Mouse (Mus musculus): ENCODE measurements around the gene Hpse2. TPM values are rescaled to one million over a fixed set of nuclear protein-coding genes. Genes with fewer than 3 reads are reported as not detected.

Gene Hpse2
- polyA plus RNA-seq, 1 experiment: not detected

DNA sequence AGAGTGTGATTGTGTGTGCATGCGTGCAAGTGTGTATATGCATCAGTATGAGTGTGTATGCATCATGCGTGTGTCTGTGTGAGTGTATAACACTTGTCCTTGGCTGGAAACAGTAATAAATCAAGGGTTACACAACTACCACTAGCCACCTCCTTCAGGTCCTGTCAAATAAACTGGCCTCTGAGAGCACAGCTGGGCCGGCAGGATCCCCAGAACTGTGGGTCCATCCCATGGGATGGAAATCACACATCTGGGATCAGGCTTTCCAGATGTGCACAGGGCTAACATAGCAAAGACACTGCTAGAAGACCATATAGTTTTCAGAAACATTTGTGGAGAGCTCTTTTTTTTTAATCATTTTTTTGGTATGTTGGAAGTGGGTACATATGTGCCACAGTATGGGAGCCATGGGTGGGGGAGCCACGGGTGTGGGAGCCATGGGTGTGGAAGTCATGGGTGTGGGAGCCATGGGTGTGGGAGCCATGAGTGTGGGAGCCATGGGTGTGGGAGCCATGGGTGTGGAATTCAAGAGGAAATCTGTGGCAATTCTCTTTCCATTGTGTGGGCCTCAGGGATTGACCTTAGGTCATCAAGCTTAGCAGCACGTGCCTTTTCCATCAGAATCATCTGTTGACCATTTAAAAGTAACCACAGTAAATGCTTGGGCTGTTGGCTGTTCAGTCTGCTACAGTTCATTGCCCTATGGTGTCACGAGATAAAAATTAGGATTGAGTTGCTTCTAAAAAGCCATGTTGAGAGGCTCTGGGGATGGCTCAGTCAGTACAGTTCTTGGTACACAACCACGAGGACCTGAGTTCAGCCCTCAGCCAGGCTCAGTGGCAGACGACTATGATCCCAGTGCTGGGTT lies 518.3 kb downstream of the Hpse2 start:
- no peak overlapping the region for H3K27ac ChIP-seq (replicated peaks; ENCODE audit: low read depth, low read length)
- H3K4me3 ChIP-seq (ENCODE audit: insufficient read depth, low read depth, low read length): no peak overlapping the region
- no peaks in the 10 kb centered on the region for H3K4me1 ChIP-seq (ENCODE audit: control insufficient read depth, insufficient read depth, insufficient read length, low read length)

DNA sequence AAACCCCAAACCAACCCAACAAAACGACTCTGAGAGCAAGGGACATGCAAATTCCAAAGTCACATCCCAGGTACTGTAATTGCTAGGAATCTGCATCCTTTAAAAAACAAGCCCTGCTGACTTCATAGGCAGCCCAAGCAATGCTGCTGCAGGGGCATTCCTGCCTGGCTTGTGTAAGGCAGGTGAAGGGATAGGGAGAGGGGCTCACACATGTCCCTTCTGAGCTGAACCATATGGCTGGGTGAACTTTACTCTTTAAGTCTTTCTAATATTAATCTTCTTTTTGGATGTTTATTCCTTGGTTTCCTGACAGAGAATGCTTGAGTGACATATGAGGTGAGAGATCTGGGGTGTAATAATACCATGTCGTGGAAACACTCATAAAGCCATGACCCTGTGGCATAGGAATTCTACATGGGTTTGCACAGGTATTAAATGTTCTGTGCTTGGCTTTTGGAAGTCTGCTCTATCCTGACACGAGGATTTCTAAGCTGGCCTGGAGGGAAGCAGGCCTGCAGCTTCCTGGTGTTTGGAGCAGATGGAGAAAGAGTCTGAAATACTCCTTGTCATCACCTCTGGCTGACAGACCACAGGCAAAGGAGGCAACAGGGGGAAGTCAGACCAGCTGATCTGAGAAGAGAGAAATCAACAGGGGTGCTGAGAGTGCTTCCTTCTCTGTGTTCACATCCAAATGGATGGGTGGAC lies 519.0 kb downstream of the Hpse2 start:
- H3K4me3 ChIP-seq (ENCODE audit: insufficient read depth, low read depth, low read length): no peak overlapping the region
- H3K27ac ChIP-seq (replicated peaks; ENCODE audit: low read depth, low read length): no peak overlapping the region
- H3K4me1 ChIP-seq (ENCODE audit: control insufficient read depth, insufficient read depth, insufficient read length, low read length): no peaks in the 10 kb centered on the region

DNA sequence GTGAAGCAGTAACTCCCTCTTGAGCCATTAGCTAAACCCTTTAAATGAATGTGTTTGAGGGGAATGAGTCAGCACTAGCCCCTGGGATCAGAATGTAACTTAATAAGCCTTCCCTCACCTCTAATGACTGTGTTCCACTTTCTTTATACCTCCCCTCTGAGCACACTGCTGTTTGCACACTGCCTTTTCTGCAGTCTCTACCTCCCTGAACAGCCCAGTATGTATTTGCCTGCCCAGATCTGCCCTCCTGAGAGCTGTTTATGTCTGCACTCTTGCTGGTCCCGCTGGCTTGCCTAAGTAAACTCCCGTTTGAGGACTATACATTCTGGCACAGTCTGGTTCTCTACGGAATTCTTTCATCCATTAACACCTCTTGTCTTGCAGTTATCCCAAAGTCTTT lies 525.1 kb downstream of the Hpse2 start:
- H3K27ac ChIP-seq (replicated peaks; ENCODE audit: low read depth, low read length): no peak overlapping the region

DNA sequence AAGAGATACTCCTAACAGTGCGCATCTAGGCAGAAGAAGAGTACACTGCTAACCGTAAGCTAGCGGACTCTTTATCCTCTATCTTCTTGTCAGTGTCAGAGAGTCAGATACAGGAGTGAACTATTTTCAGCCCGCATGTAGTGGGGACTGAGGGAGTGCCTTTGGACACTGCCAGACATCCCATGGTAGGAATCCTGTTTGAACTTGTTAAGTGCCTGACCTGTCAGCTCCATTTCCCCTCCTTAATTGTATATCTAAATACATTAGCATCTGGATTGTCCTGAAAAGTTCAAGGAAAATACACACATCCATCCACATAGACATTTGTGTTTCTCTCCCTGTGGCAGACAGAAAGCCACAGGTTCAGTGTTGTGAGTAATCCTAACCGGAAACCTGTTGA lies 531.1 kb downstream of the Hpse2 start:
- Histone ChIP-seq H3K4me1 (ENCODE audit: control insufficient read depth, insufficient read depth, insufficient read length, low read length) (no peaks in the 10 kb centered on the region), H3K4me3 (ENCODE audit: insufficient read depth, low read depth, low read length) (no peak overlapping the region)

More for the DNA sequence above, 525.1 kb downstream of the Hpse2 start:
- H3K4me3 ChIP-seq (ENCODE audit: insufficient read depth, low read depth, low read length): no peak overlapping the region
- H3K4me1 ChIP-seq (ENCODE audit: control insufficient read depth, insufficient read depth, insufficient read length, low read length): no peaks in the 10 kb centered on the region

DNA sequence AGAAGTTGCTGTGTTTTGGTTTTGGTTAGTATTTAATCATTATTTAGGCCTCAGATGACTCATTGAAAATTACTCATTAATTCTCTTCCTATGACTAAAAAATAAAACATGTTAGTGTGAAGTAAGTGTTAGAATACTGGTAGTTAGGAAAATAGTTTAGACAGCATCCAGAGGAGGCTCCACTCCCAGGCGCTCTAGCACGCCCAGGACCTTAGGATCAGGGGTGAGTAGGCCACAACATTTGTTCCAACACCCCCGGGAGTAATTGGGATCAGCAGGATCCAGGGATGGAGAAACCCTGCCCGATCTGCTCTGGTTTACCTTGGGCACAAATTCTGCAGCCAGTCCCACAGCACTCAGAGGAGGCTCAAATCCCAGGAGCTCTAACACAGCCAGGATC lies 532.5 kb downstream of the Hpse2 start:
- Histone ChIP-seq H3K4me1 (ENCODE audit: control insufficient read depth, insufficient read depth, insufficient read length, low read length) (no peaks in the 10 kb centered on the region), H3K27ac (replicated peaks; ENCODE audit: low read depth, low read length) (no peak overlapping the region), H3K4me3 (ENCODE audit: insufficient read depth, low read depth, low read length) (no peak overlapping the region)

More for the DNA sequence above, 531.1 kb downstream of the Hpse2 start:
- no peak overlapping the region for H3K27ac ChIP-seq (replicated peaks; ENCODE audit: low read depth, low read length)

DNA sequence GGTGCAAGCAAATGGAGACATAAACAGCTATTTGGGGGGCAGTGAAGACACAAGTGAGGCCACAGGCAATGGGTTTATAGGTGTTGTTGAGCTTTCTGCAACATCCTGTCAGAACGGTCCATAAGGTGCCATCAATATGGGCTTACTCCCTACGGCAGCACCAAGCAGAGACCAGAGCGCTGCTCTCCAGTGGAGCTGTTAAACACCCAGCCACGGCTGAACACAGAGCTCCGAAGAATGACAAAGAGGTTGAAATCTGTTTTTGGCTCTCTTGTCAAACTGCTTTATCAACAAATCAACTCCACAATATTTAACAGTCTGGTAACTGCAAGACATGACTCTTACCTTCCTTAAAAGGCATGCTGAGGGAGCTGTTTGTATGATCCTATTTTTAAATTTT lies 537.7 kb downstream of the Hpse2 start:
- H3K4me1 ChIP-seq (ENCODE audit: control insufficient read depth, insufficient read depth, insufficient read length, low read length): no peaks in the 10 kb centered on the region

DNA sequence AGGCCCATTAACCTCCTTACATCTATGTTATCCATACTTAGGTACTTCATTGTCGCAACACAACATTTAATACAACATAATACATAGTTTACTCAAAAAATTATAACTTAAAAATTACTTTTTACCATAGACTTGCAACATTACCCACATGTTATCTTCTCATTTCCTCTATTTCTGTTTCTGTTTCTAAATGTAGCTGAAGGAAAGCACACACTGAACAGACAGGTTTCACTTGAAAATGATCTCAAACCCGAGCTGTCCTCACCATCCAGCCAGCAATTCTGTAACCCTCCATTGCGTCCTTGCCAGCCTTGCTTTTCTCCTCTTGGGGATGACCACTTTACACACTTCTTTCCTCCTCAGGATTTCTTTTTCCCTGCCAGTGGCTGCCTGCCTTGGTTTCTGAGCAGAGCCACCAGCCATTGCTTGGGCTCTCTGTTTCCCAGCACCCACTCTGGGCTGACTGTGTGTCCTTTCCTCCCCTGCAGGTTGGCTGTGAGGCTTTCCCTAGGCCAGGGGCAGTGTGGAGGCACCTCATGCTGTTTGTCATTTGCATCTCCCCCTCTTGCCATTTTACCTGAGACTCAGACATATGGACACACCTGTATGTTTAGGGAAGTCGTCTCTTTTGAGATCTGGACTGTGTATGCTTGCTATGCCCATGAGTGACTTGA lies 548.4 kb downstream of the Hpse2 start:
- Histone ChIP-seq H3K4me1 (ENCODE audit: control insufficient read depth, insufficient read depth, insufficient read length, low read length) (no peaks in the 10 kb centered on the region), H3K4me3 (ENCODE audit: insufficient read depth, low read depth, low read length) (no peak overlapping the region), H3K27ac (replicated peaks; ENCODE audit: low read depth, low read length) (no peak overlapping the region)

More for the DNA sequence above, 537.7 kb downstream of the Hpse2 start:
- H3K27ac ChIP-seq (replicated peaks; ENCODE audit: low read depth, low read length): no peak overlapping the region
- no peak overlapping the region for H3K4me3 ChIP-seq (ENCODE audit: insufficient read depth, low read depth, low read length)

DNA sequence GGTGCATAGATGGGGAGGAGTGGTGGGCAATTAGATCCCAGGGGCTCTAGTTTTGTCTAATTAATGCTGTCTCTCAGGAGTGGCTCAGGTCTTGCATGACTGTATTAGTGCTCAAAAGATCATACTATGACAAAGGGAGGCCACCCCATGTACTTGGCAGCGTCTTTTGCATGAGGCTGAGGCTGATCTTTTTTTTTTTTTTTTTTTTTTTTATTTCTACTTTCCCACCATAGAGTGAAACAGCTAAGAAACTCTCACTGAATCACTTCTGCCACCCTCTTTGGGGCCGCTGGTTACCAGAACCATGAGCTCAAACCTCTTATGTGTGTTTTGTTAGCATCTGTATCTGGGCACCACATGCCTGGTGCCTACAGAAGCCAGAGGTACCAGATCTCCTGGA lies 549.0 kb downstream of the Hpse2 start:
- H3K27ac ChIP-seq (replicated peaks; ENCODE audit: low read depth, low read length): no peak overlapping the region
- H3K4me1 ChIP-seq (ENCODE audit: control insufficient read depth, insufficient read depth, insufficient read length, low read length): no peaks in the 10 kb centered on the region
- H3K4me3 ChIP-seq (ENCODE audit: insufficient read depth, low read depth, low read length): no peak overlapping the region

DNA sequence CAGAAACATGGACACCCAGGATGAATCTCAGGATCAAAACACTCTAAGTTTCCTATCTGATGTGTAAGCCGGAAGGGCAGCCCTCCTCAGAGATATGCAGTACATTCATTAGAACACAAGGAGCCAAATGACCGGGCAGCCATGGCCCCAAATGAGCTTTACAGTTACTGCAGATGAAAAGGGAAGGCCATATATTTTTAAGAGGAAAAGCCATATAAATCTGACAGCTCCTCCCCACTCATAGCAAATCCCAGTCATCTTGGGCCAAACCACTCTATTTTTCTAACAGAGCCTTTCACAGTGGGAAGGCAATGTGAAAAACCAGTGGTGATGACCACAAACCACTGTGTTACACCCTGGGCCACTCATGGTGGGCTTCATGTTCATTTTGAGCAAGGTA lies 549.9 kb downstream of the Hpse2 start:
- H3K27ac ChIP-seq (replicated peaks; ENCODE audit: low read depth, low read length): no peak overlapping the region
- H3K4me1 ChIP-seq (ENCODE audit: control insufficient read depth, insufficient read depth, insufficient read length, low read length): no peaks in the 10 kb centered on the region
- H3K4me3 ChIP-seq (ENCODE audit: insufficient read depth, low read depth, low read length): no peak overlapping the region

DNA sequence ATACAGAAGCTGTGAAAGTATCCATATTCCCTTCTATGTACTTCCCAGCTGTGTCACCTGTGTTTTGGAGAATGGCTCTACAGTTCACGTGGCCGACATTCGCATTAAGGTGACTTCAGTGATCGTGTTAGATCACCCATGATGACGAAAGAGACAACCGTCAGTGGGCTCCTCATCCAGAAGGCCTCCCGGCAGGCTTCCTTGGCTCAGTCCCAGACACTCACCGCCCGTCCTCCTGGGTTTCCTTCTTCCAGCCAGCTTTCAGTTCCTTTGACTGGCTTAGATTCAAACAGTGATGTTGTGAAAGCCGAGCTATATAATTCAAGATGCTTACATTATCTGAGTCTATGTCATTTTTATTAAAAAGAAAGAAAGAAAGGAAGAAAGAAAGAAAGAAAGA lies 550.6 kb downstream of the Hpse2 start:
- Histone ChIP-seq H3K27ac (replicated peaks; ENCODE audit: low read depth, low read length) (no peak overlapping the region), H3K4me1 (ENCODE audit: control insufficient read depth, insufficient read depth, insufficient read length, low read length) (no peaks in the 10 kb centered on the region), H3K4me3 (ENCODE audit: insufficient read depth, low read depth, low read length) (no peak overlapping the region)

DNA sequence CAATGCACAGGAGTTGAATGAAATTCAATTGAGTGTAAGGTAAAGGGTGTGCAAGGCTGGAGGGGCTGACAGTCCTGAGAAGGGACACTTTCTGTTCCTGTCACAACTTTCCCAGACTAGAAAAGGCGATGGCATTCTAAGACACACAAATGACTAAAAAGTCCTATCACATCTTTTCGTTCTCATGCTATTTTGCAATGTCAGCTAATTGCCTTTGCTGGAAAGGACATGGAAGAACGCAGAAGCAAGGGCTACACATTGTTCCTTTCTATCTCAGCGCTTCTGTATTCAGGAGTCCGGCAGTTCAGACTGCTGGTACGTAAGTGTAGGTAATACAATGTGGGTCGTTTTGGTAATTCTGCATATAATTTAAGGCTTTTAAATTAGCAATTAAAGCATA lies 555.0 kb downstream of the Hpse2 start:
- Histone ChIP-seq H3K27ac (replicated peaks; ENCODE audit: low read depth, low read length) (no peak overlapping the region), H3K4me1 (ENCODE audit: control insufficient read depth, insufficient read depth, insufficient read length, low read length) (no peaks in the 10 kb centered on the region), H3K4me3 (ENCODE audit: insufficient read depth, low read depth, low read length) (no peak overlapping the region)

DNA sequence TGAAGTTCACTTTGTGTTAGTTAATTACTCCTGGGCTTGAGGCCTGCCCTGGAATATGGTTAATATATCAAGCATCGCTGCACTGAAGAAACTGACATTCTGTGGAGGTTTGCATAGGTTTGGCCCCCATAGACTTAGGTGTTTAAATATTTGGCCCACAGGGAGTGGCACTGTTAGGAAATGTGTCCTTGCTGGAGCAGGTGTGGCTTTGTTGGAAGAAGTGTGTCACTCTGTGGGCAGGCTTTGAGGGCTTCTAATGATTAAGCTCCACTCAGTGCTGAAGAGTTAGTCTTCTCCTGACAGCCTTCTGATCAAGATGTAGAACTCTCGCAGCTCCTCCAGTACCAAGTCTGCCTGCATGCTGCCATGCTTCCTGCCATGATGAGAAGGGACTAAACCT lies 555.9 kb downstream of the Hpse2 start:
- Histone ChIP-seq H3K4me3 (ENCODE audit: insufficient read depth, low read depth, low read length) (no peak overlapping the region), H3K27ac (replicated peaks; ENCODE audit: low read depth, low read length) (no peak overlapping the region), H3K4me1 (ENCODE audit: control insufficient read depth, insufficient read depth, insufficient read length, low read length) (no peaks in the 10 kb centered on the region)

DNA sequence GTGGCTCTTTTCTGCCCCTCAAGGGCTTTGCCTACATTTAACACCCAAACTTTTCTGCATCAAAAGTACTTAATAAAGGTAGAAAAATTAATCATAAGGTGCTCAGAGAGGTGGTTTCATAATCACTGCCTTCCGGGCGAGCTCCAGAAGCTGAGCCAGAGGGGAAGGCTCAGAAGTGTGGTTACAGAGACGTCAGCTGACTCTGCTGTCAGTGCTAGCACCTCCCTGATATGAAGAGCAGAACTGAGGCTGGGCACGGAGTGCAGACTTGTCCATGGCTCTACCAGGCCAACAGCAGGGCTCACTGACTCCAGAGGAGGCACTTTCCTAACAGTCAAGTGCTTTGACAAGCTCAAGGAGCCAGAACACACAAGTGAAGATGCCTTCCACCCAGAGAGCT lies 559.0 kb downstream of the Hpse2 start:
- Histone ChIP-seq H3K4me1 (ENCODE audit: control insufficient read depth, insufficient read depth, insufficient read length, low read length) (no peaks in the 10 kb centered on the region), H3K27ac (replicated peaks; ENCODE audit: low read depth, low read length) (no peak overlapping the region), H3K4me3 (ENCODE audit: insufficient read depth, low read depth, low read length) (no peak overlapping the region)

DNA sequence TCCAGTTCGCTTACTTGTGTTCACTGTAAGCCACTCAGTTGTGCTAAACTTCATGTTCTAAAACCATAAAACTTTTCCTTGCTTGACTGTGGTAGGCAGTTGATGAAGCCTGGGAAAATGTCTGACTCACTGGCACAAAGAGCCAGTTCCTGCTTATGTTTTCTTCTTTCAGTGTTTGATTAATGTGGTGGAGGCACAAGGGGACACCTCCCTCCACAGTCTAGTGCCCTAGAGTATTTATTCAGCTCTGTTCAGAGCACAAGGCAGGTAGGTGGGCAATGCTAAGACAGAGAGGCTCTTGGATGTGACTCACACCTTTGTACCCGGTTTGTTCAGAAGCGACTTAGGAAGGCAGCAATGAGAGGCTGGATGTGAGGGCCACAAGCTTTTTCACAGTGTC lies 560.3 kb downstream of the Hpse2 start:
- no peak overlapping the region for H3K4me3 ChIP-seq (ENCODE audit: insufficient read depth, low read depth, low read length)
- no peaks in the 10 kb centered on the region for H3K4me1 ChIP-seq (ENCODE audit: control insufficient read depth, insufficient read depth, insufficient read length, low read length)
- H3K27ac ChIP-seq (replicated peaks; ENCODE audit: low read depth, low read length): no peak overlapping the region

DNA sequence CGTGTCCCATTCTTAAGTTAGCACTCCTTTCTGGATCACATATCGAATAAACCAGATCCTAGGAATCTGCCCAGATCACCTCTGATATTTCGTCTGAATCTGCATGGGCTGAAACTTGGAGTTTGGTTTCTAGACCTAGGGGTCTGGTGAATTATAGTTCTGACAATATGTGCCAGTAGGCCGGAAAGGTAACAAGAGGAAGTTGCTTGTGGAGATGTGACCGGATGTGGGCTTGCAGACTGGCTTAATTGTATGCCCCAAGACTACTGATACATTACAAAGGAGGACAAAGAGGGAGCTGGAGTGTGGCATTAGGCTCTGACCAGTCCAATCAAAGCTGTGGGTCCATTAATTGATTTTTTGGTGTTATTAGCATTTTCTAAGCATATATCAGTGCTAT lies 568.0 kb downstream of the Hpse2 start:
- Histone ChIP-seq H3K27ac (replicated peaks; ENCODE audit: low read depth, low read length) (no peak overlapping the region), H3K4me1 (ENCODE audit: control insufficient read depth, insufficient read depth, insufficient read length, low read length) (no peaks in the 10 kb centered on the region), H3K4me3 (ENCODE audit: insufficient read depth, low read depth, low read length) (no peak overlapping the region)
